Mouse (Mus musculus): Measurements from ENCODE around the gene Lrrc38.

Lrrc38 gene

GRCm38 (mm10) chr4:143349484-143349906, at the start of gene Lrrc38:
Lrrc38 (plus strand) TSS chr4:143349757.
- in situ Hi-C loops (cut with MboI, MseI) = loop anchor here (25.0 kb wide), 1 partner anchor 1288 kb away; no protein-coding TSS in a partner anchor

GRCm38 (mm10) chr4:143300113-143300688, 49.4 kb upstream of the Lrrc38 start:
- in situ Hi-C loops (cut with MboI, MseI) = no loop called here

- in situ Hi-C loops (cut with MboI, MseI) = no loop called here
Measured at GRCm38 (mm10) chr4:143301042-143301441, 48.5 kb upstream of the Lrrc38 start.

- in situ Hi-C loops (cut with MboI, MseI) = no loop called here
Measured at GRCm38 (mm10) chr4:143301875-143302274, 47.7 kb upstream of the Lrrc38 start.

- in situ Hi-C loops (cut with MboI, MseI) = no loop called here
Measured at GRCm38 (mm10) chr4:143302279-143302890, 47.2 kb upstream of the Lrrc38 start.

- in situ Hi-C loops (cut with MboI, MseI) = no loop called here
Measured at GRCm38 (mm10) chr4:143305031-143305430, 44.5 kb upstream of the Lrrc38 start.

- in situ Hi-C loops (cut with MboI, MseI) = no loop called here
Measured at GRCm38 (mm10) chr4:143305987-143306772, 43.4 kb upstream of the Lrrc38 start.

- in situ Hi-C loops (cut with MboI, MseI) = no loop called here
Measured at GRCm38 (mm10) chr4:143311341-143311740, 38.2 kb upstream of the Lrrc38 start.

GRCm38 (mm10) chr4:143313299-143313698, 36.3 kb upstream of the Lrrc38 start:
- in situ Hi-C loops (cut with MboI, MseI) = no loop called here

- in situ Hi-C loops (cut with MboI, MseI) = loop anchor here (10.0 kb wide), 1 partner anchor 980 kb away; no protein-coding TSS in a partner anchor
Measured at GRCm38 (mm10) chr4:143324176-143324924, 25.2 kb upstream of the Lrrc38 start.

GRCm38 (mm10) chr4:143324925-143325624, 24.5 kb upstream of the Lrrc38 start:
- in situ Hi-C loops (cut with MboI, MseI) = loop anchor here (10.0 to 25.0 kb wide), 2 partner anchors 980 to 1312 kb away; no protein-coding TSS in a partner anchor

GRCm38 (mm10) chr4:143325625-143325941, 24.0 kb upstream of the Lrrc38 start:
- in situ Hi-C loops (cut with MboI, MseI) = loop anchor here (10.0 to 25.0 kb wide), 2 partner anchors 979 to 1312 kb away; no protein-coding TSS in a partner anchor

GRCm38 (mm10) chr4:143330566-143330965, 19.0 kb upstream of the Lrrc38 start:
- in situ Hi-C loops (cut with MboI, MseI) = loop anchor here (25.0 kb wide), 1 partner anchor 1307 kb away; no protein-coding TSS in a partner anchor

GRCm38 (mm10) chr4:143331787-143332186, 17.8 kb upstream of the Lrrc38 start:
- in situ Hi-C loops (cut with MboI, MseI) = loop anchor here (25.0 kb wide), 1 partner anchor 1306 kb away; no protein-coding TSS in a partner anchor

GRCm38 (mm10) chr4:143334145-143334544, 15.4 kb upstream of the Lrrc38 start:
- in situ Hi-C loops (cut with MboI, MseI) = loop anchor here (25.0 kb wide), 1 partner anchor 1303 kb away; no protein-coding TSS in a partner anchor

GRCm38 (mm10) chr4:143334995-143335394, 14.6 kb upstream of the Lrrc38 start:
- in situ Hi-C loops (cut with MboI, MseI) = loop anchor here (25.0 kb wide), 1 partner anchor 1302 kb away; no protein-coding TSS in a partner anchor

GRCm38 (mm10) chr4:143336096-143336495, 13.5 kb upstream of the Lrrc38 start:
- in situ Hi-C loops (cut with MboI, MseI) = loop anchor here (25.0 kb wide), 1 partner anchor 1301 kb away; no protein-coding TSS in a partner anchor

GRCm38 (mm10) chr4:143339808-143340207, 9.7 kb upstream of the Lrrc38 start:
- in situ Hi-C loops (cut with MboI, MseI) = loop anchor here (25.0 kb wide), 1 partner anchor 1297 kb away; no protein-coding TSS in a partner anchor

GRCm38 (mm10) chr4:143341470-143341869, 8.1 kb upstream of the Lrrc38 start:
- in situ Hi-C loops (cut with MboI, MseI) = loop anchor here (25.0 kb wide), 1 partner anchor 1296 kb away; no protein-coding TSS in a partner anchor

- in situ Hi-C loops (cut with MboI, MseI) = loop anchor here (25.0 kb wide), 1 partner anchor 1292 kb away; no protein-coding TSS in a partner anchor
Measured at GRCm38 (mm10) chr4:143345491-143345890, 4.1 kb upstream of the Lrrc38 start.

Measured in regulatory T cell (primary cell).